Mouse (Mus musculus) embryonic fibroblast, embryonic 13.5 days (primary cell): ENCODE measurements at regions not wholly inside any gene's neighbourhood (a gene's known extent, or its start where the extent isn't known, plus 50 kb on each side); places are given as distances from the start of the nearest gene placed in this dataset.

Experiments used
- CTCF ChIP-seq: IDR thresholded peaks from 2 replicates; pipeline ENCODE4 v1.5.1; 2011; ENCODE audit warnings: mild to moderate bottlenecking, control low read depth, low read length, moderate library complexity, borderline replicate concordance; ENCODE audit not compliant: insufficient read depth
- POLR2A ChIP-seq: IDR thresholded peaks from 2 replicates; pipeline ENCODE4 v1.6.1; 2011; ENCODE audit warnings: low read depth, mild to moderate bottlenecking, control low read depth, low read length, moderate library complexity

- TF ChIP-seq POLR2A (no peak), CTCF (no peak)
These were observed 2343.5 kb upstream of the Gm12353 start for GRCm38 (mm10) chr4:17261704-17262103.
